Comparison of ENCODE assay signal across 9 mouse cellular contexts in genomic region chr9:63997439-63997838, GRCm38 (mm10). TPM values are rescaled to one million over a fixed set of nuclear protein-coding genes. Genes with fewer than 3 reads are reported as not detected.
DNase-seq lines count a peak whose midpoint lies in the region; ATAC-seq and TF ChIP-seq lines count a peak whose summit lies in the region.
"Had no signal": no experiment of that assay in that cellular context is flagged by ENCODE, and none has a peak within 500 bp of the region (broad histone marks: within the 10 kb centered on the region; RNA-seq: fewer than 3 reads in every experiment).

No protein-coding gene starts in this region.

- DNase-seq in heart, postnatal 4 days = peak; percentile 44
- no peak for DNase-seq in heart, postnatal 25 days (ENCODE audit: low spot score)
- peak; percentile 38 for DNase-seq in urinary bladder, postnatal 14 days (ENCODE audit: low spot score)
- DNase-seq in urinary bladder, postnatal 36 days (ENCODE audit: low spot score in 2 of 2) = no peak
- peak; percentile 77 for DNase-seq in hindbrain, postnatal 0 days (ENCODE audit: low spot score)
- peak; percentile 70 for DNase-seq in retina, postnatal 1 day
- no peak for DNase-seq in urinary bladder, postnatal 4 days (ENCODE audit: low spot score in 2 of 2)
- no peak for DNase-seq in left cerebral cortex, postnatal 25 days (ENCODE audit: low spot score in 2 of 2)

- H3K27me3 ChIP-seq in hindbrain, postnatal 0 days (ENCODE audit: insufficient read depth, low read length) = no peaks in the 10 kb centered on the region

- ATAC-seq in hindbrain, postnatal 0 days = peak; percentile 79

- H3K9me3 ChIP-seq in hindbrain, postnatal 0 days (ENCODE audit: low read length) = no peaks in the 10 kb centered on the region

- H3K9ac ChIP-seq in hindbrain, postnatal 0 days (replicated peaks; ENCODE audit: low read length) = no peak overlapping the region

- H3K36me3 ChIP-seq in hindbrain, postnatal 0 days (ENCODE audit: insufficient read depth, low read length) = no peaks in the 10 kb centered on the region

- H3K4me2 ChIP-seq in hindbrain, postnatal 0 days (ENCODE audit: low read depth, low read length) = no peak overlapping the region

- no peak overlapping the region for H3K4me3 ChIP-seq in hindbrain, postnatal 0 days (ENCODE audit: low read length)
- H3K4me3 ChIP-seq: myocyte had no signal

- TF ChIP-seq CTCF in hindbrain, postnatal 0 days (IDR thresholded peaks at IDR 0.05; ENCODE audit: low read depth) = peak; percentile 75

- H3K4me1 ChIP-seq in hindbrain, postnatal 0 days (ENCODE audit: insufficient read depth, low read length) = no peaks in the 10 kb centered on the region

- WGBS in hindbrain, postnatal 0 days = 44% methylated on average over 4 of the region's 4 CpGs

- 0 out of 2 replicates have a peak overlapping the region, but pooled peaks have one; percentile 5 for H3K27ac ChIP-seq in hindbrain, postnatal 0 days

- intact Hi-C loops in heart, postnatal 25 days (cut with DNase I) = no loop called here
- intact Hi-C loops in left cerebral cortex, postnatal 25 days (cut with DNase I) = no loop called here

RNA-seq across cellular contexts. Expression of gene Smad6, which starts 24.4 kb away (rescaled TPM):
- total RNA-seq in heart, postnatal 4 days (2021) = 10 to 100 TPM; 18.5 to 20.1 TPM
- total RNA-seq in heart, postnatal 25 days (2021) = 10 to 100 TPM in 1 of 2 experiments, 1 to 10 TPM in 1; 9.8 to 13.6 TPM
- 11.9 and 13.2 TPM in 2 replicates for total RNA-seq in hindbrain, postnatal 0 days (2014; rRNA removed)
- polyA plus RNA-seq in hindbrain, postnatal 0 days (2015; fragmentation: Nextera tagmentation; extraction: Ambion mirVana) = 1.3 and 1.7 TPM in 2 replicates
- total RNA-seq in left cerebral cortex, postnatal 25 days (2021) = 1 to 10 TPM; 1.4 to 2.2 TPM

Comparison
In these comparisons a context has a peak if more than half of its experiments do, and no peak if none do; other contexts are left out.
1. DNase-seq: peak in heart, postnatal 4 days (single experiment), urinary bladder, postnatal 14 days (single experiment), hindbrain, postnatal 0 days (single experiment) and retina, postnatal 1 day (single experiment); none in heart, postnatal 25 days (single experiment), urinary bladder, postnatal 36 days (0 of 2), urinary bladder, postnatal 4 days (0 of 2) and left cerebral cortex, postnatal 25 days (0 of 2).